Mouse (Mus musculus) myocyte (in vitro differentiated cells): ENCODE measurements around the gene Cep72. TPM values are rescaled to one million over a fixed set of nuclear protein-coding genes. Genes with fewer than 3 reads are reported as not detected.
A peak's percentile ranks its signal among the peaks of the same experiment; 100 is the strongest.
"Not testable (repeated sequence)": the region's sequence is repeated elsewhere in the genome, so short reads cannot be mapped to it uniquely, and the experiment has no call there.

Experiments used
- H3K27me3 ChIP-seq: one replicate; pipeline ENCODE4 v1.6.1; 2011; ENCODE audit not compliant: control insufficient read depth, insufficient read depth, insufficient read length
- H3K36me3 ChIP-seq: one replicate; pipeline ENCODE4 v1.6.1; 2011; ENCODE audit not compliant: control insufficient read depth, insufficient read depth
- H3K4me2 ChIP-seq: one replicate; pipeline ENCODE4 v1.6.1; 2011; ENCODE audit warnings: low read depth, control low read depth
- H3K4me3 ChIP-seq: one replicate; pipeline ENCODE4 v1.5.1; 2011; ENCODE audit warnings: mild to moderate bottlenecking, control low read depth, moderate library complexity
- H3K79me2 ChIP-seq: one replicate; pipeline ENCODE4 v1.6.1; 2011; ENCODE audit not compliant: control insufficient read depth, insufficient read depth
- H3ac ChIP-seq: one replicate; pipeline ENCODE4 v1.6.1; 2011; ENCODE audit not compliant: control insufficient read depth, insufficient read length
- CEBPB ChIP-seq: IDR thresholded peaks from 2 replicates; pipeline ENCODE4 v1.6.1; 2011; ENCODE audit warnings: mild to moderate bottlenecking, moderate library complexity; ENCODE audit not compliant: poor library complexity, insufficient read depth, severe bottlenecking
- E2F4 ChIP-seq: IDR thresholded peaks from one replicate; pipeline ENCODE4 v1.6.1; 2011; ENCODE audit warnings: mild to moderate bottlenecking, control low read depth, moderate library complexity; ENCODE audit not compliant: insufficient read depth
- MAX ChIP-seq: IDR thresholded peaks from one replicate; pipeline ENCODE4 v1.6.1; 2011; ENCODE audit warnings: low read depth, mild to moderate bottlenecking, control low read depth
- MYOD1 ChIP-seq, 3 experiments: IDR thresholded peaks; one replicate each; pipeline ENCODE4 v1.6.1; 2011; ENCODE audit warnings: control low read depth in 2 of 3, low read depth in 2 of 3, mild to moderate bottlenecking in 2 of 3, moderate library complexity in 1 of 3; ENCODE audit not compliant: insufficient read length in 2 of 3, control insufficient read depth in 1 of 3
- MYOG ChIP-seq, 3 experiments: IDR thresholded peaks; one replicate each; pipeline ENCODE4 v1.6.1; 2011; ENCODE audit warnings: control low read depth in 2 of 3, low read depth in 2 of 3, mild to moderate bottlenecking in 2 of 3; ENCODE audit not compliant: insufficient read length in 2 of 3, control insufficient read depth in 1 of 3, insufficient read depth in 1 of 3
- POLR2A ChIP-seq: IDR thresholded peaks from one replicate; pipeline ENCODE4 v1.6.1; 2011; ENCODE audit warnings: low read depth, mild to moderate bottlenecking, control low read depth, moderate library complexity; ENCODE audit not compliant: insufficient read length
- POLR2AphosphoS2 ChIP-seq: IDR thresholded peaks from one replicate; pipeline ENCODE4 v1.6.1; 2011; ENCODE audit warnings: low read depth, control low read depth; ENCODE audit not compliant: insufficient read length
- REST ChIP-seq: IDR thresholded peaks from one replicate; pipeline ENCODE4 v1.6.1; 2011; ENCODE audit warnings: mild to moderate bottlenecking, control low read depth, moderate library complexity; ENCODE audit not compliant: insufficient read depth, insufficient read length
- SRF ChIP-seq: IDR thresholded peaks from one replicate; pipeline ENCODE4 v1.6.1; 2011; ENCODE audit warnings: low read depth; ENCODE audit not compliant: control insufficient read depth, insufficient read length
- TCF12 ChIP-seq: IDR thresholded peaks from one replicate; pipeline ENCODE4 v1.6.1; 2011; ENCODE audit warnings: mild to moderate bottlenecking, control low read depth; ENCODE audit not compliant: poor library complexity, insufficient read depth, severe bottlenecking
- TCF3 ChIP-seq: IDR thresholded peaks from one replicate; pipeline ENCODE4 v1.6.1; 2011; ENCODE audit warnings: low read depth, control low read depth; ENCODE audit not compliant: insufficient read length
- USF1 ChIP-seq: IDR thresholded peaks from one replicate; pipeline ENCODE4 v1.6.1; 2011; ENCODE audit warnings: low read depth, mild to moderate bottlenecking, control low read depth, moderate library complexity
- polyA plus RNA-seq: library from polyadenylated mRNA; unstranded; fragments of >200 nt; fragmentation: generic; extraction: Trizol; gene quantifications from one replicate; pipeline ENCODE4 v1.2.1, GENCODE M21; 2012; ENCODE audit warnings: missing spikeins

Cep72 gene
- polyA plus RNA-seq, 1 experiment, result 0.72 TPM

GRCm38 (mm10) chr13:74009791-74010614 lies 52.1 kb downstream of the Cep72 start:
- Histone ChIP-seq H3K27me3 (peaks cover 13% of the 10 kb centered on the region), H3ac (no peak overlapping the region), H3K36me3 (no peaks in the 10 kb centered on the region), H3K4me2 (peak overlapping the region; percentile 69), H3K79me2 (no peaks in the 10 kb centered on the region), H3K4me3 (no peak overlapping the region)
- peak; percentile 46 for TF ChIP-seq USF1
- TF ChIP-seq REST, result no peak
- no peak for TF ChIP-seq TCF3
- TF ChIP-seq MAX, result no peak
- no peak for TF ChIP-seq E2F4
- TF ChIP-seq TCF12, result no peak

- peak within 1 kb of the TSS; percentile 69 for H3K4me2 ChIP-seq
- TF ChIP-seq CEBPB (no peak), POLR2AphosphoS2 (no peak), MYOG (IDR thresholded peaks at IDR 0.05; ENCODE audit: control insufficient read depth in 1 of 3, insufficient read depth in 1 of 3, insufficient read length in 2 of 3, low read depth in 2 of 3) (peak in 1 of 3 experiments; percentile 16), SRF (peak; percentile 75), REST (peak; percentile 71), TCF12 (no peak)
- no peaks in the 10 kb centered on the region for H3K79me2 ChIP-seq
- H3ac ChIP-seq, result no peak within 1 kb of the TSS
- H3K36me3 ChIP-seq, result no peaks in the 10 kb centered on the region
- H3K4me3 ChIP-seq, result no peak within 1 kb of the TSS
- H3K27me3 ChIP-seq, result peaks cover 13% of the 10 kb centered on the region
These were observed 53.0 kb downstream of the Cep72 start, which contains the start of gene Tppp for GRCm38 (mm10) chr13:74008948-74009718. Gene Tppp (plus strand): TSS chr13:74009407.

GRCm38 (mm10) chr13:74008216-74008615 lies 53.9 kb downstream of the Cep72 start:
- H3ac ChIP-seq, H3K36me3 ChIP-seq, H3K4me2 ChIP-seq, H3K79me2 ChIP-seq, H3K4me3 ChIP-seq: not testable (repeated sequence)
- H3K27me3 ChIP-seq, result peaks cover 13% of the 10 kb centered on the region

- H3K27me3 ChIP-seq, result peaks cover 10% of the 10 kb centered on the region
- not testable (repeated sequence) for H3ac ChIP-seq, H3K4me2 ChIP-seq, H3K4me3 ChIP-seq, H3K79me2 ChIP-seq, H3K36me3 ChIP-seq
These were observed 55.2 kb downstream of the Cep72 start for GRCm38 (mm10) chr13:74006881-74007280.

GRCm38 (mm10) chr13:74001492-74001891 lies 60.6 kb downstream of the Cep72 start:
- peaks cover 16% of the 10 kb centered on the region for H3K27me3 ChIP-seq
- no peak overlapping the region for H3ac ChIP-seq
- H3K79me2 ChIP-seq, result no peaks in the 10 kb centered on the region
- H3K4me3 ChIP-seq, result no peak overlapping the region
- no peak for TF ChIP-seq SRF
- TF ChIP-seq TCF3, result no peak
- TF ChIP-seq POLR2AphosphoS2, result no peak
- TF ChIP-seq E2F4, result no peak
- no peak for TF ChIP-seq POLR2A
- no peak for TF ChIP-seq MYOD1 (IDR thresholded peaks at IDR 0.05; ENCODE audit: control insufficient read depth in 1 of 3, insufficient read length in 2 of 3, low read depth in 2 of 3)
- TF ChIP-seq REST, result no peak
- TF ChIP-seq MYOG (IDR thresholded peaks at IDR 0.05; ENCODE audit: control insufficient read depth in 1 of 3, insufficient read depth in 1 of 3, insufficient read length in 2 of 3, low read depth in 2 of 3), result no peak
- H3K36me3 ChIP-seq, result no peaks in the 10 kb centered on the region
- no peak overlapping the region for H3K4me2 ChIP-seq

DNA sequence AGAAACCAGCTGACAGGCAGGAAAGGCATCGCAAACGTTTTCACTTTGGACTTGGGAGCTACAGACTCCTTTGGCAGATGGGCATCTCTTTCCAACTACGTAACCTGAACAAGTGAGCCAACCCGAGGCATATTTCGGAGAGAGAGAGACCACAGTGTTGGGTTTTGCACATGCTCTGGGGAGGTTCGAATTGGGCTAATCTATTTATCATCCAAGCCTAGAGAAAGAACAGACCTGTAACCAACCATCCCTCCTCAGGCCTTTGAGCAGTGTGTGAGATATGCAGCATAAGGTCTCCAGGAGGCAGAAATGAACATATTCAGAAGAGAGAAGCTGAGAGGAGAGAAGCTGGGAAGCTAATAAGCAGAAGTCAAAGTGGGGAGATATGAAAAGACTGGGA lies 61.1 kb downstream of the Cep72 start:
- no peak overlapping the region for H3K4me3 ChIP-seq
- peaks cover 21% of the 10 kb centered on the region for H3K27me3 ChIP-seq
- no peaks in the 10 kb centered on the region for H3K79me2 ChIP-seq
- no peak overlapping the region for H3K4me2 ChIP-seq
- no peaks in the 10 kb centered on the region for H3K36me3 ChIP-seq
- H3ac ChIP-seq, result no peak overlapping the region
- TF ChIP-seq POLR2A, result no peak
- TF ChIP-seq CEBPB, result no peak
- TF ChIP-seq E2F4, result no peak
- TF ChIP-seq MYOG (IDR thresholded peaks at IDR 0.05; ENCODE audit: control insufficient read depth in 1 of 3, insufficient read depth in 1 of 3, insufficient read length in 2 of 3, low read depth in 2 of 3), result no peak
- no peak for TF ChIP-seq MYOD1 (IDR thresholded peaks at IDR 0.05; ENCODE audit: control insufficient read depth in 1 of 3, insufficient read length in 2 of 3, low read depth in 2 of 3)
- TF ChIP-seq TCF12, result no peak
- TF ChIP-seq REST, result no peak
- TF ChIP-seq SRF, result no peak
- TF ChIP-seq TCF3, result no peak
- no peak for TF ChIP-seq POLR2AphosphoS2
- TF ChIP-seq MAX, result no peak
- TF ChIP-seq USF1, result no peak
